Mouse (Mus musculus): ENCODE results near the gene Vill. TPM values are rescaled to one million over a fixed set of nuclear protein-coding genes. Genes with fewer than 3 reads are reported as not detected.
A peak's percentile ranks its signal among the peaks of the same experiment; 100 is the strongest.

The Vill gene
- total RNA-seq, 2 experiments from 2014 or later, result 5.1 to 9.6 TPM

DNA sequence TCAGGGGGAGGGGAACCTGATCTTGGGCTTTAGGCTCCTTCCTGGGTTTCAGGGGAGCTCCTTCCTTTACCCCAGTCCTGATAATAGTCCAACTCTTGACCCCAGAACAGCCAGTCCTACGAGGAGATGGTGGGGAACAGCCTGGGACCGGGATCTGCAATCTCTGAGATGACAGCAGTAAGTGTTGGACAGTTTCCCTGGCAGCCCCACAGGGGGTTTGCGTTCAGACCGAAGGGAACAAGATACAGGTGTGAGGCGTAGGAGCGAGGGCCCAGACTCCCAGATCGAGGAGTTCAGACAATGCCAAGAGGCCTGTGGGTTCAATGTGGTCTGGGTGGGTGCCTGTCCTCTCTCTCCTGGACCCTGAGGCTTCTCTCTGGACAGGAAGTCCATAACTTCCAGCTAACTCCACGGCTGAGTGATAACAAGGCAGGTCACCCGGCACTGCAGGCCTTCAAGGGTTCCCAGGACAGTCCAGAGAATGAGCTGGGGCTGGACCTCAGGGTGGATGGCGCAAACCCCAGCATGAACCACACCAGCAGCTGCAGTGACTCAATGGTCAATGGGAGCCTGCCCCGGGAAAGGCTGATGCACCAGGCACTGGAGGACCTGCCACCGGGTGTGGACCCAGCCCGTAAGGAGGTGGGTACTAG, 17.7 kb downstream of the Vill start:
- no peak for DNase-seq (ENCODE audit: low spot score in 2 of 2)

DNA sequence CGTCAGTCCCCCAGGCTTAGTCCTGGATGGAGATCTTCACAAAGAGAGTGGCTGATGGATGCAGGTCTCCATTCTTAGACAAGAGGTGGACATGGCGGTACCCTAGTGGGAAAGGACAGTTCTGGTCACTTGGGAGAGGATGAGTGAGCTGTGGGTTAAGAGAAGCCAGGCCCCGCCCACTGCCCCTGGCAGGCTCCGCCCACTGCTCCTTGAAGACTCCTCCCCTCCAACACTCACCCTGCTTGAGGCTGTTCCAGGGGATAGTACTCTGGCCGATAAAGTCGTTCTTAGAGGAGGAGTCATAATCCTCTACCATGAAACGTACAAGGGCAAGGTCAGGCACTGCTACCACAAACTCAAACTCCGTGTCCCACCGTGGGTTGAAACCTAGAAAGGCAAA, 19.2 kb downstream of the Vill start:
- intact Hi-C loops (cut with DNase I), result no loop called here
- no peak for DNase-seq (ENCODE audit: low spot score in 2 of 2)

More for the DNA sequence above, 17.7 kb downstream of the Vill start:
- intact Hi-C loops (cut with DNase I), result no loop called here

GRCm38 (mm10) chr9:119073184-119073895, 20.8 kb downstream of the Vill start:
- no peak for DNase-seq (ENCODE audit: low spot score in 2 of 2)
- intact Hi-C loops (cut with DNase I), result no loop called here

DNA sequence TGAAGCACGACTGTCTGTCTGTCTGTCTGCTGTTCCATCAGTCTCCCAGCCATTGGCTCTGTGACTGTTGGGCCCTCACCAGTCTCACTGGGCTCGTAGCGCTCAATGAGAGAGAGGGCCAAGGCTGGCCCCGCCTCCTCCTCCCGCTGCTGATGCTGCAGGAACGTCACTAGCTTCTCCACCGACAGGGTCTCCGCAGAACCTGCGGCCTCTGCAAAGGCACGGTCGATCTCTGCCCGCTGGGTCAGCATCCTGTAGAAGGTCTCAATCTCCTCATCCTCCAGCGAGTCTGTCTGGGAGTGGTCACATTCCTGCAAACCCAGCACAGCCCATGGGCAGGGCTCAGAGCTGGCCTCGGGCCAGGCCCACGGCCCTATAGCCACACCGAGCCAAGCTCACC, 23.1 kb downstream of the Vill start:
- intact Hi-C loops (cut with DNase I), result no loop called here
- DNase-seq (ENCODE audit: low spot score in 2 of 2), result no peak

DNA sequence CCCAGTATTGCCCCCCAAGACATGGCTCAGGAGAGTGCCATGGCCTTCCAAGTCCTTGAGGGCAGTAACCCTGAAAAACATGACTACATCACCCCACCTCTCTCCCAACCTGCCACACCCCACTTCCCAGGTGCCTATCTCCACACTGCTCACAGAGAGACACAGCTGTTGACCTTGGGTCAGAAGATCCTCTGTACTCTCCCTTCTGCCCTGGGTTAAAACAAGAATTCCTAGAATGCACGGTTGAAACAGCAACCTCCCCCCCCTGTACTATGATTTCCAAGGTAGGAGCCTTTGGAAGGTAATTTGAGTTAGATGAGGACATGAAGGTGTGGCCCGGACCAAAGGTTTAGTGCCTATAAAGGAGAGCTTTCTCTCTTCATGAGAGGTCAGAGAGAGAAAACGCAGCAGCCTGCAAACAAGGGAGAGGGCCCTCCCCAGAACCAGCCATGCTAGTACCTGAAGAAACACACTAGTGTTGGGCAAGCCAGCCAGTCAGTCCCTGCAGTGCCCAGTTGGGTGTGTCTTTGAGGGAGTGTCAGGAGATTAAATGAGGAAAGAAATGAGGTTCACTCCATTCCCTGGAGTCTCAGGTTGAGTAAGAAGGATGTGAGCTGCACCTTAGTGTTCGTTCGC, 27.6 kb downstream of the Vill start:
- intact Hi-C loops (cut with DNase I), result no loop called here

GRCm38 (mm10) chr9:119082039-119082438, 29.5 kb downstream of the Vill start:
- DNase-seq (ENCODE audit: low spot score in 2 of 2), result no peak
- intact Hi-C loops (cut with DNase I), result no loop called here

More for the DNA sequence above, 27.6 kb downstream of the Vill start:
- DNase-seq (ENCODE audit: low spot score in 2 of 2), result no peak

- DNase-seq (ENCODE audit: low spot score in 2 of 2), result no peak
- intact Hi-C loops (cut with DNase I), result no loop called here
These were observed 30.3 kb downstream of the Vill start for GRCm38 (mm10) chr9:119082656-119083430.

- DNase-seq (ENCODE audit: low spot score in 2 of 2), result no peak
- intact Hi-C loops (cut with DNase I), result no loop called here
These were observed 31.4 kb downstream of the Vill start for GRCm38 (mm10) chr9:119083966-119084365.

GRCm38 (mm10) chr9:119086451-119086850, 33.9 kb downstream of the Vill start:
- DNase-seq (ENCODE audit: low spot score in 2 of 2), result no peak
- intact Hi-C loops (cut with DNase I), result no loop called here

GRCm38 (mm10) chr9:119087309-119087708, 34.7 kb downstream of the Vill start:
- no peak for DNase-seq (ENCODE audit: low spot score in 2 of 2)

DNA sequence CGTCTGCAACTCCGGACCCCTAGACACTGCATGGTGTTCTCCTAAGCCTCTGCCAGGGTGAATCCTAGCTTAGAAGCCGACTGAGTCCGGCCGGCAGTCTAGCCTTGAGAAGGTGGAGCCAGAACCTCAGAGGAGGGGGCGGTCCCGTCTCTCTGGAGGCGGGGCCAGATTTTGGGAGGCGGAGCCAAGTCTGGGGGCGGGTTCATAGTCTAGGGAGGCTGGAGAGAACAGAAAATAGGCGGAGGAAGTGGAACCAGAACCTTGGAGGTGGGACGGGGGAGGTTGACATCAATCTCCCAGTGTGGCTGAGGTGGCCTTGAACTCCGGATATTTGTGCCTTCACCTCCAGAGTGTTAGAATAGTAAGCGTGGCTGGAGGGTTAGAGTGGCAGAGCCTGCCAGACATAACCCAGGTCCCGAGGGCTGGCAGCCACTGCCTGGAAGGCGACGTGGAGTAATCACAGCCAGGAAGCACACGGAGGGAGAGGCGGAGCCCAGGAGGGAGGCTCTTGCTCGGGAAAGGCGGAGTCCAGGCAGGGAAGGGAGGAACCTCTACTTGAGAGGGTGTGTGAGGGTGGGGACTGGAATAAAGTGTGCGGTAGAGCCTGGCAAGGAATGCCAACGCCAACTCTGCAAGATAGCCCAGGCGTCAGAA, 35.7 kb downstream of the Vill start:
- intact Hi-C loops (cut with DNase I), result no loop called here
- DNase-seq (ENCODE audit: low spot score in 2 of 2), result peak; percentile 76

More at GRCm38 (mm10) chr9:119087309-119087708, 34.7 kb downstream of the Vill start:
- intact Hi-C loops (cut with DNase I), result no loop called here

DNA sequence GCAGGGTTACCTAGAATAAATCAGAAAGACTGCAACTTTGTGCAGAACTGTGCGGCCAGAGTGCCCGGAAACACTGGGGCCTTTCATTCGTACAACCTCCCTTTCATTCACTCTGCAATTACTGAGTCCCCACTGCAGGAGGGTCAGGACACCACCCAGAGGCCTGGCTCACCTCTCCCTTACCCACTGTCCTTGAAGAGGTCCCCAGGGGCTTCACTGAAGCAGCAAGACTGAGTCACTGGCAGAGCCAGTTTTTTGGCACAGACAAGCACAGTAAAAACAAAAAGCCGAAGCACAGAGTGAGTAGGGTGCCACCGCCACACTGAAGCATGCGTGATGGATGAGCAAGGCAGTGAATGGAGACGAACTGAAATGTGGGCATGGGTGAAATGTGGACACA, 36.9 kb downstream of the Vill start:
- intact Hi-C loops (cut with DNase I), result no loop called here
- DNase-seq (ENCODE audit: low spot score in 2 of 2), result no peak

- no peak for DNase-seq (ENCODE audit: low spot score in 2 of 2)
- intact Hi-C loops (cut with DNase I), result no loop called here
These were observed 37.9 kb downstream of the Vill start for GRCm38 (mm10) chr9:119090462-119090861.

DNA sequence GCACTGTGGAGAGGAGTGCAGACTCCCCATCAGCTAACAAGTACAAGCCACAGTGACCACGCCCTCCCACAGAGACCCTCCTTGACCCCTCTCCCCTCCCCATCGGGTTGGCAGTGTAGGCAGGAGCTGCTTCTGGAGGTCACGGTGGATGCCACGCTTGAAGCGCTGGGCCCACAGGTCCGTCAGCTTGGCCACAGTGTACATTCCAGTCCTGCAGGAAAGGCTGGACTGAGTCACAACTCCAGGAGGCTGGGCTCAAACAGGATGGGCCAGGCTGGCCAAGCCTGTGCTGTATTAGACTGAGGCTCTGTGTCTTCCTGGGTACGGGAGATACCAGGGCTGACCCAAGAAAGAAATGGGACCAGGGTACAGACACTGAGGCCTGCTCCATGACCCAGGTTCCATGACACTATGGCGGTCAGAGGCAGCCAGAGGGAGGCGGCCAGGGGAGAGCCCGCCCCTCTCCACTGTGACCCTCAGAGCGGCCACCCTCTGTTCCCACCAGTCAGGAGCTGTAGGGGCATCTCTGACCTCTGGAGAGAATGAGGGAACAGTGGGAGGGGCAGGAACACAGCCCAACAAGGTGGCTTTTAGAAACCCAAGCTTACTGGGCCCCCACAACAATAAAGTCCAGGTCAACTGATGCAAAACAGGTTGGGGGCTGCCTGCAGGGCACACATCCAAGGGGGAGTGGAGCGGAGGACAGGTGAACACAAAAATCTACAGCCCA, 39.2 kb downstream of the Vill start:
- intact Hi-C loops (cut with DNase I), result no loop called here

GRCm38 (mm10) chr9:119092473-119093418, 40.2 kb downstream of the Vill start:
- DNase-seq (ENCODE audit: low spot score in 2 of 2), result peak; percentile 56 to 73
- intact Hi-C loops (cut with DNase I), result no loop called here

More for the DNA sequence above, 39.2 kb downstream of the Vill start:
- no peak for DNase-seq (ENCODE audit: low spot score in 2 of 2)

DNA sequence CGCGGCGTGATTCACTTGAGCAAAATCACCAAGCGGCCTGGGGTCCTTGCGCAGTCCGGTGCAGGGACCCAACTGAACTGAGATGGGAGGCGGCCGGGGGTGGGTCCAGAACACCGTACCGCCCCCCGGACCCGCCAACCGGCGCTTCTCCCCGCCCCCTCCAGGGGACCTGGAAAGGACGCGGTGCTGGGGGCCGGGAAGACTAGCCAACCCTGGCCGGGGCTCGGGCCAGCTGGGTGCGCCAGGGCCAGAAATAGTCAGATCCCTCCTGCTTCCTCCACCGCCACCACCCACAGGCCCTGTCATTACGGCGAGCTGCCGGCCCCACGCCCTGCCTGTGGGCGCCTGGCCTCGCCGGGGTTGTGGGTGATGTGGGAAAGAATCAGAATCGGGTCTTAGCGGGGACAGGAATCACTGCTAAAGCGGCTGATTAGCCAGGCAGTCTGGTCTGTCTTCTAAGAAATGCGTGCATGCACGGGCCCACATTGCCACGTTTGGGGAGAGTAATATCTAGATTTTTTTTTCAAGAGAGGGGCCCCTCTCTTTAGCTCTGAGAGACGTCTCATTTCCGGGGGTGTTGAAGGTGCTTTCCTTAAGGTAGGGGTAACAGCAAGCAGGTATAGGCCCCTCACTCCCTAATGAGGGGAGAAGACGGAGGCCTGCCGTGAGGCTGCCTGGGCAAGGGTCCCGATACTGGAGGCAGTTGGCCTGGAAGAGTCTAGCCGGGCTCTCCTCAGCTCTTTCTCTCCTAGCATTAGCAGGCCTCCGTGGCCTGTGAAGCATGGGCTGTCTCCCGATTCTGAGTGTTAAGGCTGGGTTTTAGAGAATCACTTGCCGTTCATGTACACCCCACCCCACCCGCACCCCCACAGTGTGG, 41.1 kb downstream of the Vill start, which contains the start of gene Plcd1:
Plcd1 (minus strand) TSS at position 84 of the 877 bp plus-strand sequence.
- intact Hi-C loops (cut with DNase I), result no loop called here
- peak; percentile 81 to 87 for DNase-seq (ENCODE audit: low spot score in 2 of 2)
